Mouse (Mus musculus) hindbrain, embryonic 10.5 days (tissue): ENCODE results near the gene Plcxd1. TPM values are rescaled to one million over a fixed set of nuclear protein-coding genes. Genes with fewer than 3 reads are reported as not detected.
"Not testable (repeated sequence)": the region's sequence is repeated elsewhere in the genome, so short reads cannot be mapped to it uniquely, and the experiment has no call there.

ENCODE experiments used
- DNase-seq: peaks from one replicate; pipeline ENCODE4 v3.0.0-alpha.2; 2017; ENCODE audit warnings: low spot score
- H3K27ac ChIP-seq: fragments of 300-500 bp; sonication (generic); 2 replicates; pipeline ENCODE4 v1.5.1; 2016; ENCODE audit warnings: mild to moderate bottlenecking, moderate library complexity
- H3K27me3 ChIP-seq: fragments of 300-500 bp; sonication (generic); 2 replicates; pipeline ENCODE4 v1.6.1; 2016; ENCODE audit warnings: mild to moderate bottlenecking; ENCODE audit not compliant: poor library complexity, insufficient read depth, severe bottlenecking
- H3K36me3 ChIP-seq: fragments of 300-500 bp; sonication (generic); 2 replicates; pipeline ENCODE4 v1.6.1; 2016; ENCODE audit warnings: mild to moderate bottlenecking, moderate library complexity
- H3K4me1 ChIP-seq: fragments of 300-500 bp; sonication (generic); replicated peaks from 2 replicates; pipeline ENCODE4 v1.6.1; 2016; ENCODE audit warnings: mild to moderate bottlenecking
- H3K4me3 ChIP-seq: fragments of 300-500 bp; sonication (generic); 2 replicates; pipeline ENCODE4 v1.5.1; 2016; ENCODE audit warnings: mild to moderate bottlenecking, moderate library complexity
- H3K9me3 ChIP-seq: fragments of 300-500 bp; sonication (generic); 2 replicates; pipeline ENCODE4 v1.6.1; 2016; ENCODE audit warnings: mild to moderate bottlenecking, moderate library complexity
- WGBS: fragments of 180-500 bp; shearing (Covaris S2); methylation state at CpG from one replicate; pipeline ENCODE4 v1.1.7; 2016; 5-methylcytosine and 5-hydroxymethylcytosine counted together
- polyA plus RNA-seq: library from polyadenylated mRNA; unstranded; fragments of >200 nt; fragmentation: Nextera tagmentation; extraction: Ambion mirVana; gene quantifications from 2 replicates; pipeline ENCODE4 v1.2.1, GENCODE M21; 2016

Plcxd1 gene
- 1.3 and 1.6 TPM in 2 replicates for polyA plus RNA-seq

DNA sequence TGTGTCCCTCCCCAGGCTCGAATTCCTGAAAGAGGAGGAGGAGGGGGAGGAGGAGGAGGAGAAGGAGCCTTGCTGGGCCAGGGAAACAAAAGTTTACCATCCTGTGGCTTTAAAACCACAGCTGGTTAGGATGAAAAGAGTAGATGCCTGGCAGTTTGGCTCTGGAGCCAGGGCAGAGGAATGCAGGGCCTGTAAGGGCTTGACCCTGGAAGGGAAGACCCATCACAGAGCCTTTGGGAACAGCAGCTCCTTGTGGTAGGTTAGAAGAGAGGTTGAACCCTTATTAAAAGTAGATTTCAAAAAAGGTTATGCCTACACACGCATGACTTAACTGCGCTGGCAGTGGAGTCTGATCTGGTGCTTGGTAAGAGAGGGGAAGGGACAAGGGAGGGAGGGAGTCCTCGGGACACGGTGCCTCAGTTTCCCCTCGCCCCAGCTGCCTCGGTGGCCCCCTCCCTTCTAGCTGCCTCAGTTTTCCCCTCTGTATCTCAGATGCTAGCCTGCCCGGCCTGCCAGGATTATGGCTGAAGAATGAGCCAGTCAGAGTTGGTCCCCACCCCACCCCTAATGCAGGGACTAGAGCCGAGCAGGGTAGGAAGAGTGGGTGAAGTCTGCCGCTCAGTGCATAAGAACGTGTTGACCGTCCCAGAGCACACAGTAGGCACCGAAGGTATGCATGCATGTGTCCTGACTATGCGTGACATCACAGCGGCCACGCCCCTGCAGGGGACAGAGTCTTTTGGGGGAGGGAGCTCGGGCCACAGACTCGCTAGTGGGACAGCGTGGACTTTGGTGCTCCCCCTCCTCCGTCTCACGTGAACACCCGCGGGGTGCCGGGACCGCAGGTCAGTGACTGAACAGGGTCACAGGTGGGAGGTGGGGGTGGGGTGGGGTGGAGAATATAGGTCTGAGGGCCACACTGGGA is at the start of gene Plcxd1:
Plcxd1 (plus strand) TSS at position 314 of the 925 bp plus-strand sequence.
- WGBS = 5% methylated on average over 25 of the region's 25 CpGs
- Histone ChIP-seq H3K4me1 (peaks cover 38% of the 10 kb centered on the region), H3K27ac (0 out of 2 replicates have a peak within 1 kb of the TSS, but pooled peaks have one; percentile 9), H3K36me3 (peaks cover 29% of the 10 kb centered on the region), H3K27me3 (peaks cover 20% of the 10 kb centered on the region), H3K4me3 (peak within 1 kb of the TSS; percentile 47), H3K9me3 (peaks cover 2% of the 10 kb centered on the region; the same call in 1 of the 2 replicates)
- no peak for DNase-seq

GRCm38 (mm10) chr5:110057637-110058408 is 41.9 kb upstream of the Plcxd1 start:
- H3K27ac ChIP-seq = peak overlapping the region; percentile 87
- H3K4me3 ChIP-seq = peak overlapping the region; percentile 68
- WGBS = 2% methylated on average over 19 of the region's 19 CpGs
- H3K27me3 ChIP-seq = no peaks in the 10 kb centered on the region
- H3K36me3 ChIP-seq = no peaks in the 10 kb centered on the region
- H3K4me1 ChIP-seq = no peaks in the 10 kb centered on the region
- DNase-seq = peak; percentile 77
- H3K9me3 ChIP-seq = peaks cover 13% of the 10 kb centered on the region; the same call in 1 of the 2 replicates

GRCm38 (mm10) chr5:110072413-110072812 is 27.4 kb upstream of the Plcxd1 start, which contains the start of gene Gm17655:
TSS of gene Gm17655 (minus strand) at chr5:110072513.
- peaks cover 37% of the 10 kb centered on the region for H3K9me3 ChIP-seq
- not testable (repeated sequence) for DNase-seq, H3K36me3 ChIP-seq, H3K4me3 ChIP-seq, H3K27me3 ChIP-seq, H3K4me1 ChIP-seq, H3K27ac ChIP-seq
- 80% methylated on average over 2 of the region's 2 CpGs for WGBS

DNA sequence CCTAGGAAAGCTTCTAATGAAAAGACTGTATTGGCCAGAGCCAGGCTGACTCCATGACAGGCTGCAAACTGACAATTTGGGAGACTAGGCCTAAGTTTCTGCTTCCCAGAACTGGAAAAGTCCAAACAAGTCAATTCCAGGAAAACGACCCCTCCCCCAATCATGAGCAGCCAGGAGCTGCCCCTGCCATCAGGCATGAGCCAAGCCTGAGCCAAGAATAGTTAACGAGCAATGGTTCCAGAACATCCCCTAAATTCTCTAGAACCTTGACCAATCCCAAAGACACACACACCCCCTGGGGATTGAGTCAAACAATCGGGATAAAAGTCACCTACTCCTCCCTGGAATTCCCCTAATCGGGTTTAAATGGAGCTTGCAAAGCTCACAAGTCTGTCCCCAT is 16.8 kb upstream of the Plcxd1 start:
- H3K36me3 ChIP-seq = peaks cover 12% of the 10 kb centered on the region
- no peak overlapping the region for H3K27ac ChIP-seq
- H3K9me3 ChIP-seq = peaks cover 43% of the 10 kb centered on the region
- H3K27me3 ChIP-seq = no peaks in the 10 kb centered on the region
- H3K4me3 ChIP-seq = no peak overlapping the region
- no peak for DNase-seq
- 85% methylated on average over 4 of the region's 4 CpGs for WGBS
- no peaks in the 10 kb centered on the region for H3K4me1 ChIP-seq

GRCm38 (mm10) chr5:110086161-110086866 is 13.5 kb upstream of the Plcxd1 start:
- Histone ChIP-seq H3K27me3 (no peaks in the 10 kb centered on the region), H3K27ac (no peak overlapping the region), H3K9me3 (peaks cover 19% of the 10 kb centered on the region; the same call in 1 of the 2 replicates), H3K36me3 (no peaks in the 10 kb centered on the region), H3K4me1 (no peaks in the 10 kb centered on the region), H3K4me3 (no peak overlapping the region)
- 32% methylated on average over 14 of the region's 14 CpGs for WGBS
- no peak for DNase-seq

GRCm38 (mm10) chr5:110091546-110091945 is 8.2 kb upstream of the Plcxd1 start:
- no peak overlapping the region for H3K27ac ChIP-seq
- H3K27me3 ChIP-seq = no peaks in the 10 kb centered on the region
- no peak for DNase-seq
- H3K4me1 ChIP-seq = peaks cover 12% of the 10 kb centered on the region
- H3K9me3 ChIP-seq = 0 out of 2 replicates have a peak, but pooled peaks cover under 1% of the 10 kb centered on the region
- H3K36me3 ChIP-seq = no peaks in the 10 kb centered on the region
- 82% methylated on average over 2 of the region's 2 CpGs for WGBS
- no peak overlapping the region for H3K4me3 ChIP-seq

DNA sequence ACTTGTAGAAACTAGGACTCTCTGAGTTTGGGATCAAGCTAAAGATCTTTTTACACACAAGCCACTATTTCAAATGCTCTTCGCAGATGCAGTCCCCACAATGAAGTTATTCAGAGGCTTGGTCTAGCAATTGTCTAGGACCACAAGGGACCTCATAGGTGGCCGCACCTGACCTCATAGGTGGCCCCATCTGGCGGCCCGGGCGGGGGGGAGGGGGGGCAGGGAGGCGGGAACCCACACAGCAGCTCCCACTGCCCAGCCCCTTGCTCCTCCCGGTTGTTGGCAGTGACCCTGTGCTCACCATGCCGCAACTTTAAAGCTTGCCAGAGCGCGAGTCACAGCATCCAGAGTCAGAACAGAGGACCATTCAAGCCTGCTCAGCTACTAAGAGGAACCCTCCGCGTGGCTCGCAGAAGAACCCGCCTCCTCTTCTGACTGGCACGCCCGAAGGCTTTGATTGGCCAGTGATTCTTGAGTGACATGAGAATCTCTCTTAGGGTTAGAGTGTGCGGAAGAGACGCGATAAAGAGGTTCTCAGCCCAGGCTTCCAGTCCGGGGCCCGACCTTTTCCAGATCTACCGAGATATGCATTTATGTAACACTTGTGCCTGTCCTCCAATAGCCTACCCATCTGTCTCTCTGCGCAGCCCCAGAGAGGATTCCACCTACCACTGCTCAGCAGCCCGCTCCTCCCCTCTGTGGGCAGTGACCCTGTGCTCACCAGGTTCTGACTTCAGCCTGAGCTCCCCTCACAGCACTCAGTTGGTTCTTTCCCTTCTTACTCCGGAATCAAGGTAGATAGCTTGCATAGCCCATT is 5.5 kb upstream of the Plcxd1 start, which contains the start of gene Gm35315:
Gm35315 (minus strand) TSS at position 391 of the 817 bp plus-strand sequence.
- peaks cover 15% of the 10 kb centered on the region for H3K4me1 ChIP-seq
- no peaks in the 10 kb centered on the region for H3K9me3 ChIP-seq
- H3K4me3 ChIP-seq = peak within 1 kb of the TSS; percentile 63
- no peaks in the 10 kb centered on the region for H3K36me3 ChIP-seq
- DNase-seq = peak; percentile 88
- WGBS = 2% methylated on average over 25 of the region's 25 CpGs
- peak within 1 kb of the TSS; percentile 91 for H3K27ac ChIP-seq
- no peaks in the 10 kb centered on the region; the same call in 1 of the 2 replicates for H3K27me3 ChIP-seq

GRCm38 (mm10) chr5:110094847-110095213 is 4.9 kb upstream of the Plcxd1 start:
- Histone ChIP-seq H3K27ac (peak overlapping the region; percentile 91), H3K4me1 (peaks cover 21% of the 10 kb centered on the region), H3K4me3 (peak overlapping the region; percentile 63), H3K9me3 (no peaks in the 10 kb centered on the region), H3K36me3 (no peaks in the 10 kb centered on the region), H3K27me3 (no peaks in the 10 kb centered on the region; the same call in 1 of the 2 replicates)
- DNase-seq = no peak
- WGBS = 6% methylated on average over 4 of the region's 4 CpGs

DNA sequence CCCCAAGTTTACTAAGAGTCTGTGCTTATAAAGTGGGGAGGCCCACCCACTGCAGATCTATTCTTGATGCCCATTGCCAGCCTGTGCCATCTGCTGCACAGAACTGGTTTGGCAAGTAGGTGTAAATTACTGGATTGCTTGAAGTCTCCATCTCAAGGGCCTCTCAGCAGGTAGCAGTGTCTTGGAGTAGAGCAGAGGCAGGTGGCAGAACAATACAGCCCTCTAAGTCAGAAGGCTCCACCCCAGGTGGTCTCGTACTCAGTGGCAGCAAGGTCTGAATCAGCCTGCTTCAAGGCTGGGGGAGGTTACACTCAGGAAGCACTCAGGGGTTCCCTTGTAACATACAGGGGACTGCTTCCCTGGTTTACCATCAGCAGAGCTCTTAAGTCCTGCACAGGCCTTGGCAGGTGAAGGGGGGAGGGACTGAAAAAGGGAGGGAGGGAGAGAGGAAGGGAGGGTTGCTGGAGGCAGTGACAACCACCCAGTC is 735 bp upstream of the Plcxd1 start:
- 39% methylated on average over 1 of the region's 1 CpGs for WGBS
- no peak for DNase-seq
- H3K9me3 ChIP-seq = peaks cover 2% of the 10 kb centered on the region; the same call in 1 of the 2 replicates

DNA sequence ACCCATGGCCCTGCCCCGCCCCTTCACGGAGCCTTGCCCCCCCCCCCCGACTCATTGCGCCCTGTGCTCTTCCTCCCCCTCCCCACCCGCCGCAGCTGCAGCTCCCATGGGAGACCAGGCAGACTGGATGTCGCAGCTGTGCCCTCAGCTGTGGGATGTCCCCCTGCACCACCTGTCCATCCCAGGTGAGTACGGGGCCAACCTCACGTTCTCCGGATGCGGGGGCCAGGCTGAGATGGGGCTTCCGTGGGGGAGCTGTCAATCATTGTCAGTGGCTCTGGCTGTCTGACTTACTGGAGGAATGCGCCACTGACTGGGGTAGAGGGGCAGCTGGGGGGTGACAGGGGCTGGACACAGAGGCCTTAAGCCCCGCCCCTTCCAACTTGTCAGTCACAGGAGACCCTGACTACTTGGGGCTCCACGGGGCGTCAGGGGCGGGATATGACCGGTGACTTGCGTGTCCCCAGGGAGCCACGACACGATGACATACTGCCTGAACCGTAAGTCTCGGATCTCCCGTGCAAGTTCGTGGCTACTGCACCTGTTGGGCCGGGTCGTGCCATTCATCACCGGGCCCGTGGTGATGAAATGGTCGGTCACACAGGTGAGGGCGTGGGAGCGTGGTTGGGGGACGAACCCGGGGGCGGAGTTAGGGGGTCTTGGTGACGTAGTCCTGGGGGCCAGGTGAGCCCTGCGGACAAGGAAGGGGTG is 1.3 kb downstream of the Plcxd1 start:
- DNase-seq = peak; percentile 42
- under 1% methylated on average over 37 of the region's 37 CpGs for WGBS
- H3K27ac ChIP-seq = peak overlapping the region; percentile 53
- peak overlapping the region; percentile 47 for H3K4me3 ChIP-seq
- H3K4me1 ChIP-seq = peaks cover 36% of the 10 kb centered on the region
- H3K9me3 ChIP-seq = peaks cover 2% of the 10 kb centered on the region; the same call in 1 of the 2 replicates
- peaks cover 40% of the 10 kb centered on the region for H3K36me3 ChIP-seq
- peaks cover 20% of the 10 kb centered on the region for H3K27me3 ChIP-seq

More for the DNA sequence above, 735 bp upstream of the Plcxd1 start:
- Histone ChIP-seq H3K4me1 (peaks cover 44% of the 10 kb centered on the region), H3K27me3 (peaks cover 20% of the 10 kb centered on the region), H3K27ac (0 out of 2 replicates have a peak overlapping the region, but pooled peaks have one; percentile 9), H3K4me3 (no peak overlapping the region), H3K36me3 (peaks cover 20% of the 10 kb centered on the region)
